27 mouse cellular contexts compared by ENCODE assay signal in genomic region chr7:95809626-95810025, GRCm38 (mm10).
DNase-seq lines count a peak whose midpoint lies in the region; ATAC-seq and TF ChIP-seq lines count a peak whose summit lies in the region.
"Had no signal": no experiment of that assay in that cellular context is flagged by ENCODE, and none has a peak within 500 bp of the region (broad histone marks: within the 10 kb centered on the region; RNA-seq: fewer than 3 reads in every experiment).

No protein-coding gene starts in this region.

- H3K9me3 ChIP-seq in lung, embryonic 14.5 days (ENCODE audit: low read depth, low read length): no peaks in the 10 kb centered on the region
- no peaks in the 10 kb centered on the region for H3K9me3 ChIP-seq in embryonic facial prominence, embryonic 11.5 days (replicated peaks; ENCODE audit: control insufficient read depth, low read length)
- H3K9me3 ChIP-seq: embryonic facial prominence, embryonic 12.5 days; heart, embryonic 12.5 days; hindbrain, embryonic 13.5 days; limb, embryonic 15.5 days; liver, embryonic 13.5 days; megakaryocyte, embryonic 14.5 days; midbrain, embryonic 13.5 days; neural tube, embryonic 13.5 days; stomach, embryonic 15.5 days had no signal

- H3K27me3 ChIP-seq in lung, embryonic 14.5 days (ENCODE audit: insufficient read depth, low read length): no peaks in the 10 kb centered on the region
- no peaks in the 10 kb centered on the region for H3K27me3 ChIP-seq in embryonic facial prominence, embryonic 11.5 days (ENCODE audit: control insufficient read depth, insufficient read depth, low read length)
- H3K27me3 ChIP-seq: embryonic facial prominence, embryonic 12.5 days; heart, embryonic 12.5 days; hindbrain, embryonic 13.5 days; limb, embryonic 15.5 days; liver, embryonic 13.5 days; megakaryocyte, embryonic 14.5 days; midbrain, embryonic 13.5 days; neural tube, embryonic 13.5 days; stomach, embryonic 15.5 days had no signal

- no peak overlapping the region for H3K4me3 ChIP-seq in lung, embryonic 14.5 days (ENCODE audit: low read depth, low read length)
- H3K4me3 ChIP-seq in embryonic facial prominence, embryonic 11.5 days (ENCODE audit: low read depth, low read length): no peak overlapping the region
- H3K4me3 ChIP-seq: embryonic facial prominence, embryonic 12.5 days; heart, embryonic 12.5 days; hindbrain, embryonic 13.5 days; limb, embryonic 15.5 days; liver, embryonic 13.5 days; megakaryocyte, embryonic 14.5 days; midbrain, embryonic 13.5 days; neural tube, embryonic 13.5 days; stomach, embryonic 15.5 days had no signal

- peak; percentile 17 for DNase-seq in lung, embryonic 14.5 days
- DNase-seq in lung, adult 18-20 months: no peak
- DNase-seq in R1 (ENCODE audit: low read depth, low spot score): peak; percentile 78
- peak; percentile 19 for DNase-seq in embryonic facial prominence, embryonic 11.5 days (ENCODE audit: low spot score)
- DNase-seq in lung, postnatal 25 days (ENCODE audit: low spot score): peak; percentile 2
- no peak for DNase-seq in cerebellum, postnatal 10 days
- no peak for DNase-seq in cerebellum, adult 11-12 months
- DNase-seq in kidney, postnatal 4 days: no peak
- DNase-seq: cerebellum, adult 8-10 months; cerebellum, postnatal 36 days; gastrocnemius, postnatal 25 days; heart, adult 18-20 months; heart, postnatal 4 days; kidney, adult 8-10 months; layer of hippocampus, adult 9-11 months; liver, embryonic 13.5 days had no signal

- no peak overlapping the region for H3K9ac ChIP-seq in lung, embryonic 14.5 days
- no peak overlapping the region for H3K9ac ChIP-seq in embryonic facial prominence, embryonic 11.5 days (replicated peaks; ENCODE audit: low read length)
- H3K9ac ChIP-seq: embryonic facial prominence, embryonic 12.5 days; heart, embryonic 12.5 days; hindbrain, embryonic 13.5 days; limb, embryonic 15.5 days; liver, embryonic 13.5 days; midbrain, embryonic 13.5 days; neural tube, embryonic 13.5 days; stomach, embryonic 15.5 days had no signal

- ATAC-seq in lung, embryonic 14.5 days (ENCODE audit: insufficient read depth): peak; percentile 67; the same call in 1 of the 2 replicates
- ATAC-seq in embryonic facial prominence, embryonic 11.5 days (replicated peaks; ENCODE audit: insufficient number of reproducible peaks, low FRiP score, low TSS enrichment, low read depth): no peak
- ATAC-seq: forebrain, embryonic 14.5 days; intestine, embryonic 16.5 days; midbrain, embryonic 13.5 days had no signal

- H3K27ac ChIP-seq in lung, embryonic 14.5 days (ENCODE audit: low read depth): peak overlapping the region; percentile 9; the same call in 1 of the 2 replicates
- no peak overlapping the region for H3K27ac ChIP-seq in embryonic facial prominence, embryonic 11.5 days (replicated peaks; ENCODE audit: low read depth, low read length)
- H3K27ac ChIP-seq: embryonic facial prominence, embryonic 12.5 days; hindbrain, embryonic 13.5 days; kidney, postnatal 0 days; limb, embryonic 15.5 days; liver, embryonic 13.5 days; midbrain, embryonic 13.5 days; neural tube, embryonic 13.5 days; stomach, embryonic 15.5 days had no signal

- no peak overlapping the region for H3K4me2 ChIP-seq in lung, embryonic 14.5 days
- no peak overlapping the region for H3K4me2 ChIP-seq in embryonic facial prominence, embryonic 11.5 days (ENCODE audit: low read depth, low read length)
- H3K4me2 ChIP-seq: embryonic facial prominence, embryonic 12.5 days; heart, embryonic 12.5 days; hindbrain, embryonic 13.5 days; limb, embryonic 15.5 days; liver, embryonic 13.5 days; midbrain, embryonic 13.5 days; neural tube, embryonic 13.5 days; stomach, embryonic 15.5 days had no signal

- WGBS in lung, embryonic 14.5 days: 15% methylated on average over 3 of the region's 3 CpGs
- WGBS in embryonic facial prominence, embryonic 11.5 days: 14% methylated on average over 3 of the region's 3 CpGs

- peaks cover 3% of the 10 kb centered on the region; the same call in 1 of the 2 replicates for H3K4me1 ChIP-seq in lung, embryonic 14.5 days (ENCODE audit: insufficient read depth)
- H3K4me1 ChIP-seq in embryonic facial prominence, embryonic 11.5 days (ENCODE audit: control insufficient read depth, insufficient read depth, low read length): no peaks in the 10 kb centered on the region
- H3K4me1 ChIP-seq: embryonic facial prominence, embryonic 12.5 days; heart, embryonic 12.5 days; hindbrain, embryonic 13.5 days; limb, embryonic 15.5 days; liver, embryonic 13.5 days; megakaryocyte, embryonic 14.5 days; neural tube, embryonic 13.5 days; stomach, embryonic 15.5 days had no signal

- no peaks in the 10 kb centered on the region for H3K36me3 ChIP-seq in lung, embryonic 14.5 days (ENCODE audit: insufficient read depth)
- no peaks in the 10 kb centered on the region for H3K36me3 ChIP-seq in embryonic facial prominence, embryonic 11.5 days (replicated peaks; ENCODE audit: control insufficient read depth, insufficient read depth, low read depth, low read length)
- H3K36me3 ChIP-seq: embryonic facial prominence, embryonic 12.5 days; heart, embryonic 12.5 days; hindbrain, embryonic 13.5 days; limb, embryonic 15.5 days; liver, embryonic 13.5 days; midbrain, embryonic 13.5 days; neural tube, embryonic 13.5 days; stomach, embryonic 15.5 days had no signal

- TF ChIP-seq CTCF in lung, embryonic 14.5 days (IDR thresholded peaks at IDR 0.05; ENCODE audit: low read depth): no peak

Comparison
In these comparisons a context has a peak if more than half of its experiments do, and no peak if none do; other contexts are left out.
1. DNase-seq: peak in lung, embryonic 14.5 days (single experiment), R1 (single experiment), embryonic facial prominence, embryonic 11.5 days (single experiment) and lung, postnatal 25 days (single experiment); none in lung, adult 18-20 months (0 of 2), cerebellum, postnatal 10 days (0 of 2), cerebellum, adult 11-12 months (single experiment) and kidney, postnatal 4 days (0 of 2).